Mouse (Mus musculus) gastrocnemius, adult 18-20 months (tissue): Measurements from ENCODE around the gene Inpp5a. TPM values are rescaled to one million over a fixed set of nuclear protein-coding genes. Genes with fewer than 3 reads are reported as not detected.

Experiments
- DNase-seq: peaks from one replicate; pipeline ENCODE4 v3.0.0; 2021; ENCODE audit warnings: low spot score
- long read RNA-seq, 2 experiments: library from polyadenylated mRNA; stranded (forward); transcript quantifications; one replicate each; pipeline ENCODE4 v2.0.0; 2021
- total RNA-seq, 2 experiments: library from RNA; stranded (reverse); gene quantifications; 2 replicates each; pipeline ENCODE4 v1.2.3; 2021

Gene Inpp5a
- total RNA-seq: 10 to 100 TPM; 77.1 to 92.8 TPM
- long read RNA-seq, experiment 1, transcript Inpp5a-203 (16 exons, 2,826 nt): major isoform, 178 of 204 reads
- long read RNA-seq, experiment 1, transcript Inpp5a-201 (16 exons, 2,774 nt): minor isoform, 6 of 204 reads
- long read RNA-seq, experiment 1, partial matches to known transcripts: 11 of 204 reads
- long read RNA-seq, experiment 1, other reads (novel, unspliced or antisense): 9 of 204 reads
- long read RNA-seq, experiment 2, transcript Inpp5a-203 (16 exons, 2,826 nt): major isoform, 121 of 136 reads
- long read RNA-seq, experiment 2, partial matches to known transcripts: 4 of 136 reads
- long read RNA-seq, experiment 2, other reads (novel, unspliced or antisense): 11 of 136 reads

DNA sequence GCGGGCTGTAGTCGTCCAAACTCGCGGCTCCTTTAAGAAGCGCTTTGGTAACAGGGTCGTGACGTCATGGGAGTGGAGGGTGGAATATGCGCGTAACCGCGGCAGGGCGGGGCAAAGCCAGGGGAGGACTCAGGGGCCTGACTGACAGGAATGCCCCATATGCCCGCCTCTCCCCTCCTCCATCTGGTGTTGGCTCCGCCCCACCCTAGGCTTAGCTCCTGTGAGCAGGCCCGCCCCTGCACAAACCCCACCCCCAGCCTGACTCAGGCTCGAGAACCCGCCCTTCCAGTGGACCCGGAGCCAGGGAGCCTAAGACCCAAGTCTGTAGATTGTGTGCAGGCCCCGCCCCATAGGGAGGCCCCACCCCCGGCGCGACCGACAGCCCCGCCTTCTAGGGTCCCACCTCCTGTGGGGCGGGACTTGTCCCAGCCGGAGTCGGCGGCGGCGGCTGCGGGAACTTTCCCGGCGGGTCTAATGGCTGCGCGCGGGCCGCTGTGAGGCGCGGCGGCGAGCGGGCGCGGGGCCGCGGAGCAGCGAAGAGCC, at the start of gene Inpp5a:
Gene Inpp5a, plus strand, starts transcription at position 440 of the 543 bp plus-strand sequence.
- DNase-seq: peak; percentile 99

DNA sequence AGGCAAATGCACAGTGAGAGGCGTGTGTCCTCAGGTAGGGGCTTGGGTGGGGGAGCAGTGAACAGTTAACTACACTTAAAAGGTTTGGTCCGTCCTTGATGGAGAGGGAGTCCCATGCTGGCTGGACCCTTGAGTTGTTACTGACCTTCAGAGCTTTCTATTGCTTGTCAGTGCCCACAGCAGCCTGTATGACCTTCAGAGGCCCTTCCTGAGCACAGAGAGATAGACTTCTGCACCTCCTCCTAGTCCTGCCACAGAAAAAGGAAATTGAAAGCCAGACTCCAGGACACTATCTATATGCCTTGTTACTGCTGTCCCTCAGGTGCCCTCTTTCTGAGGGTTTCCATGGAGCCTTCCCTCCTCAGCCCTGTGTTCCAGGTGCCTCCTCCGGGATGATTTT, 49.7 kb upstream of the Inpp5a start:
- DNase-seq: no peak

DNA sequence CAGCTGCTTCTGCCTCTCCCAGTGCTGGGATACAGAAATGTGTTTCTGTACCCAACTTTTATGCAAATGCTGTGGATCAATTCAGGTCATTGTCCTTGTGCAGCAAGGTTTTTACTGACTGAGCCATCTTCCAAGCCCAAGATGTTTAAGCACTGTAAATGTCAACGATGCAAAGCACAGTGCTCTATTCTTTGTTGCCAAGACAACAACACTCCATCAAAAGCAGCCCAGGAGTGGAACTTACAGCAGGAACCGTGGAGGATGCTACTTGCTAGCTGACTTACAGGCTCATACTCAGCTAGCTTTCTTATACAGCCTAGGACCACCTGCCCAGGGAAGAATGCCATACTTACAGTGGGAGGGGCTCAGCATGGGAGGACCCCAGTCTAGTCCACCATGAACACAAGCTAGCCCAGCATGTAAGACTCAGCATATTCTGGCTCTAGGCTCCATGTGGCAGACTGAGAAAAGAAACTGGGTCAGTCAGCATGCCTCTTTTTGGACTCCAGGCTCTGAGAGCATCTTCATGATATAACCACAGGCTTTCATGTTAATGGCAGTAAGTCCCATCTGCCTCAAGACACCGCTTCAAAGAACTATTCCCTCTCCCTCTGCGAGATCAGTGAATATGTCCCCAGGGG, 47.8 kb upstream of the Inpp5a start:
- no peak for DNase-seq

DNA sequence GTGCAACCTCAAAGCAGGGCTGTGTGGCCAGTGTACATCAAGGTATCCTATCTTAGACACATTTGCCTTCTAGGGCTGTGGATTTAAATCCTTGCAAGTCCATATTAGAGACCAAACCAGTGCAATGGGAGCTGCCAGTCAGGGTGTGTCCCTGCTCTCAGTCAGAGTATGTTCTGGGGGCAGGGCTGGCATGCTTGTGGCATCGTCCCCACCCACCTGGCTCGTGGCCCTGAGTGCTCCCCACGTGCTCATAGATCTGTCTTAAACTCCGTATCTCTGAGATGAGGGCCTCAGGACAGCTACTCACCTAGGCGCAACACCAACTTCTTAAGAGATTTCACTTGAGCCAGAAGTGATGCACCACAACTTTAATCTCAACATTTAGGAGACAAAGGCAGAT, 46.1 kb upstream of the Inpp5a start:
- no peak for DNase-seq

DNA sequence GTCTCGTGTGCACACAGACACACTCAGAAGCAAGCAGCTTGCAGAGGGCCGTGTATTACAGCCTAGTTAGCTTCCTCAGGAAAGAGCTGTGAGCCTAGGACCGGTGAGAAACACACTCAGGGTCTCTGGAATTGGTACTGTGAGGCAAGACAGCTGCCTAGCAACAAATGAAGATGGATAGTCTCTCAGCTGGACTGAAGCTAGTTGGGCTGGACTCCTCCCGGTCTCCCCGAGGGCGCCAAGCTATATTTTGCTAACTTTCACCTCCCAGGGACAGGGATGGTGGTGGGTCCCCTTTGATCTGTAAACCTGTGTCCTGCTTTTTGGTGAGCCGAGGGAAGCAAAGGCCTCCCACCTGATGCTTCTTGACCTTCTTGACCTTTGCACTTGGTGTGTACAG, 41.9 kb upstream of the Inpp5a start:
- DNase-seq: no peak

DNA sequence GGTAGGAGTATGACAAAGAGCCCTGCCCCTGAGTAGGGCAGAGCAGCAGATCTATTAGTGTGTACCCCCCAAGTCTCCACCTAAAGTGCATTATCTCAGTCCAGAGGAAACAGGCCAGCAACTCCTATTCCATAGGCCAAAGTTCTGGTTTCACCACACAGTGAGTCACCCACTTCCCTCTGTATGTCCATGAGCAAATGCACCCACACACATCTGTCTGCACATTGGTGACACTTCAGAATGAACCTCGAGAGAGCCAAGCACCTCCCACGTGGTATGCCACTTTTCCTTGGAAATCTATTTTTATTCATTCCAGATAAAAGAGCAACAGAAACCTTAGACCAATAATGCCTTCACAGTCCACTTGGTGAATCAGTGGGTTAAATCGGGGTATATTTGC, 38.3 kb upstream of the Inpp5a start:
- no peak for DNase-seq

DNA sequence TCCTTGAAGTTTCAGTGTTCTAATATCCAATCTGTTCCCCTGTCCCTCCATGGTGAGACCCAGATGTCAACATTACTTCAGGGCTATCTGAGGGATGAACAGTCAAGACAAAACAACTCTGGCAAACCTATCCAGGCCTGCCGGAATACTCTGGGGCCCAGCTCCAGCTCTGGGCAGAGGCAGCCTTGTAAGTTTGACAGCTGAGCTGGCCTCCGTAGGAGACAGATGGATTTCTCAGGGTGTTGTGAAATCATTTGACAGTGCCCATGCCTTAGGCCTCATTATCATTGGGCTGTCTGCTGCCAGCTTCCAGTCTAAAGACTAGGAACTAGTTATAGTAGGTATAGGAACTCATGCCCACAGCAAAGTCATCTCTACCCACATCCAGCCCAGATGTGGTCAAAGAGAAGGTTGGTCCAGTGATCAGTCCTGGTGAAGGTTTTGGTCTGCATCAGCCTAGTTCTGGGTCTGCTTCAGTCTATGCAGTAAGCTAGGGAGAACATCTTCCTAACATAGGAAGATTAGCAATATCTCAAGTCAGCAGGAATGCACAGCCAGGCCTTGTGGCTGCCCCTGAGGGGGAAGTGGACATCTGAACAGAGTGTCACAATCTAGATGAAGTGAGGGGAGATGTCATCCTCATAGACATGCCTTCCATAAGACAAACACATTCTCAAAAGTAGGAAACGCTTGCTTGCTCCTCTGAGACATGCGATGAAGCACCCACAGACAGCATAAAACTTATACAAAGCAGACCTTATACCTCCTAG, 34.4 kb upstream of the Inpp5a start:
- peak; percentile 33 for DNase-seq

DNA sequence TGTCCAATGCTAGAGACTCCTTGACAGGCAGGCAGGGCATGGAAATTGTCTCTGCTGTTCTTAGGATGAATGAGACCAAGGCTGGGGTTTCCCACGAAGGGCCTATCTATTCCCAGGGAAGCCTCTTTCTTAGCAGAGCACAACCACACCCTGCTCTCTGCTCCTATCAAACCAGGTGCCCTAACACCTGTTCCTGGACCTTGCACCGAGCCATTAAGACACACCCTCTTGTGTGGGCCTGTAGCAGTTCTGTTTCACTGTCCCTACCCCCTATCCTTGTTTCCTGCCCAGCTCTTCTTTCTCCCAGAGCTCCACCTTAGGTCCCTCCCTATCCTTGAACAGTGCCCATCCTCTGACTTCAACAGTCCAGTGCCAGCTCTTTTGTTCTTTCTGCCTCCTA, 31.9 kb upstream of the Inpp5a start:
- no peak for DNase-seq

DNA sequence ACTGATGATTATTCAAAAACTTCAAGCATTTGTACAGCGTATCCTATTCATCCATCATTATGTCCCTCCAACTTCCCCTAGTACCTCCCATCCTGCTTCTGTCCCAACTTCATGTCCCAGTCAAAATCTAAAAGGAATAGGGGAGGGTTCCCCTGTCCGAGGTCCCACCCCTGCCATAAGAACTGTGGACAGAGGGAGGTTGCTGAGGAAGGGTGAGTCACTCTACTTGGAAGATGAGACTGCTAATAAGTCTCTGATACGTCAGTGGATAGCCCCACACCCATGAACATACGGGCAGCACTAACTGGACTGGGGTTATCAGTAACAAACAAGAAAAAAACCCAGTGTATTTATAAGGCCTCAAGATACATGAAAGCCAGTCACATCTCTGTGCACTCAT, 29.0 kb upstream of the Inpp5a start:
- no peak for DNase-seq

DNA sequence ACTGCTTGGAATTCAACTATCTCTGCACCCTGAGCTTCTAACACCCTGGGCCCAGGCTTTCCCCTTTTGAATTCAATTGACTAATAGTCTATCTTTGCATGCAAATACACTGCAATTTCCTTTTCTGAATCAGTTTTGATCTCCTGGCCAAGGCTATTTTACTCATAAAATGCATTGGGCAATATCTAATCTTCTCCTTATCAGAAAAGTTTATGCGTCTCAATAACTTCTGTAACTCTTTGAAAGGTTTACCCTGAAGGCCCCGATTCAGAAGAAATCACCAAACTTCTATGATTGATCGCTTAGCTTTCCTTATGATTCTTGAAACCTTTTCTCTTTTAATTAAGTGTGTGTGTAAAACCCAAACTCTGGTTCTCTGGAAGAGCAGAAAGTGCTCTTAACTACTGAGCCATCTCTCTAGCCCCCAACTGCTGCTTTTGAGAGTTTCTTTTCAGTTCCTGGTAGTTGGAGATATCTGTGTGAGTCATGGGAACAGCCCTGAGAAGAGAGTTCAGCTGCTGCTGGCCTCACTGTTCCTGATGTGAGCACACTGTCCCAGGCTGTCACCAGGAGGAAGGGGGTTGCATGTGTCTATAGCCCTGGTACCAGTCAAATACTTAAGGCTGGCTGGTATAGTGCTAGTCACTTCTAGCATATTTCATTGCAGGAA, 27.9 kb upstream of the Inpp5a start:
- DNase-seq: no peak

DNA sequence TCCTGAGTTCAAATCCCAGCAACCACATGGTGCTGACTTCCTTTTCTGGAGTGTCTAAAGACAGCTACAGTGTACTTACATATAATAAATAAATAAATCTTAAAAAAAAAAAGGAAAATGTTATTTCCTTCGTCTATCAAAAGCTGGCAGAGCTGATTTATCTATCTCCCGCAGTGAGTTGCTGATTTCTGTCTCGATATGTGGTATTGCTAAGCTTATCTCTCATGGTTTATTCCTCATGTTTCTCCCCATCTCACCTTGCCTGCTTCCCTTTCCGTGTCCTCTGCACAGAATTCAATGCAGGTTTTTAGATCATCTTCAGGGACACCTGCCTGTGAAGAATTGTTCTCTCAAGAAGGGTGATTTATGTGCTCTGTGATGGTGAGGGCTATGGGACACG, 27.1 kb upstream of the Inpp5a start:
- DNase-seq: no peak

DNA sequence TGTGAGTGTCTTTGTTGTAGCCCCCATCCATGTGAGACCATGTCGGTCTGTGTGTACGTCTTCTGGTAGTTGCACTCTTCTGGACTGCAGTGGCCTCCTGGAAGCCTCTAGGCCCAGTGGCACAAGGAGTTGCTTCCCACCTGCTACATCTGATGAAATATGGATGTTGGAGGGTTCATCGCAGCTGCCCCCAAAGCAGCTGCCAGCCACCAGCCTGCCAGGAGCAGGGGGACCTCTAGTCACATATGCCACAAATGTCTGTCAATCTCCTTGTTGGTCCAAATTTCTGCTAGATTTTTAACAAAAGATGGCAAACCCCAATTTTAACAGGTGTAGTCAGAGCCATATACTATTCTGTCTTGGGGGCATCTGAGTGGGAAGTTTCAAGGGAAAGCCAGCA, 26.4 kb upstream of the Inpp5a start:
- no peak for DNase-seq

DNA sequence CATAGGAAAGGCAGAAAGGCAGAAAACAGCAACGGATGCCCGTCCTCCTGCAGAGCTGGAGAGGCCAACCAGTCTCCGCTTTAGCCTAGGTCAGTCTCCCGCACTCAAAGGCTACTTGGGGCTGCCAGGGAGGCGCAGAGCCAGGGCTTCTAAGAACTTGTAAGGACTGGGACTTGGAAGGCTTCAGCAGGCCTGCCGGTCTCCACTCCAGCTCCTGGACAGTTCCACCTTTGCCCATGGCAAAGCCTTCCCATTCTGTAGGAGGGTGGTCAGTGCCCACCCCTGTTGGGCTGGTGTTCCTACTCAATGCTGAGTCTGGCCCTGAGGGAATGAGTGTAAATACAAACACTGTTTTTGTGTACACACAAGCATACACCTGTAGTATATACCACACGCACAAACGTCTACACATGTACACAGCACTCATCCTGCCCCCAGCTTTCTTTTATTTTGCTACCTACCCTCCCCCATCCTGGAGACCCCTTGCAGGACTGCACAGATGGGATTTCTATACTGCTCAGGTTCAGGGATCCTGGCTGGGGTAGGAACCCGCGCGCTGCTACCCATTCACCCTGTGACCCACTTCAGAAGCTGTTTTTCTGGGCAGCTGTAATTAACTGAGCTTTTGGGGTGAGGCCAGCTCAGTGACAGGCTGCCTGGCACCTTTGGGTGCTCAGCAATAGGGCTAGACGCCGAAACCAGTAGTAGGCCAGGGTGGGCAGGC, 25.5 kb upstream of the Inpp5a start:
- DNase-seq: peak; percentile 70

DNA sequence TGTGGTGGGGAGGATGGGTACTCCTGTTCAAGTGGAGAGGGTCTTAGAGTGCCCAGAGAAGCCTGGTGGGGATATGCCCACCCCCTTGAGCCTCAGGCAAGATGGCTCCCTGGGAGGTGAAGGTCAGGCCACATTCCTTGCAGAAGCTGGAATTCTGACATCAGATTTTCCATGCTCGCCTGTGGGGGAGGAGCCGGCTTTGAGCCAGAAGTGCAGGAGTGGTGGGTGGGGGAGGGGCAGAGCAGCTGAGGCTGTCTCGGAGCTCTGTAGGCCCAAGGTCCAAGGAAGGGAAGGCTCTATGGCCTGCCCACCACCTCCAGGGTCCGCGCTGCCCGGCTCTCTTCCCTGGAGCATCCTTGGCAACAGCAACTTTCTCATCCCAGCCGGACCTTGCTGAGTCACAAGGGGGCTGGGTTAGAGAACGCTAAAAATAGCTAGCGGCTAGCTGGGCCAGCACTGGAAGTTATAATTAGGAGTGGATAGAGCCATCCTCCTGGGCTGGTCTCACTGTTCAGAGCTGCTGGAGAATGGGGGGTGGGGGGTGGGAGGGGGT, 24.8 kb upstream of the Inpp5a start:
- DNase-seq: peak; percentile 86

DNA sequence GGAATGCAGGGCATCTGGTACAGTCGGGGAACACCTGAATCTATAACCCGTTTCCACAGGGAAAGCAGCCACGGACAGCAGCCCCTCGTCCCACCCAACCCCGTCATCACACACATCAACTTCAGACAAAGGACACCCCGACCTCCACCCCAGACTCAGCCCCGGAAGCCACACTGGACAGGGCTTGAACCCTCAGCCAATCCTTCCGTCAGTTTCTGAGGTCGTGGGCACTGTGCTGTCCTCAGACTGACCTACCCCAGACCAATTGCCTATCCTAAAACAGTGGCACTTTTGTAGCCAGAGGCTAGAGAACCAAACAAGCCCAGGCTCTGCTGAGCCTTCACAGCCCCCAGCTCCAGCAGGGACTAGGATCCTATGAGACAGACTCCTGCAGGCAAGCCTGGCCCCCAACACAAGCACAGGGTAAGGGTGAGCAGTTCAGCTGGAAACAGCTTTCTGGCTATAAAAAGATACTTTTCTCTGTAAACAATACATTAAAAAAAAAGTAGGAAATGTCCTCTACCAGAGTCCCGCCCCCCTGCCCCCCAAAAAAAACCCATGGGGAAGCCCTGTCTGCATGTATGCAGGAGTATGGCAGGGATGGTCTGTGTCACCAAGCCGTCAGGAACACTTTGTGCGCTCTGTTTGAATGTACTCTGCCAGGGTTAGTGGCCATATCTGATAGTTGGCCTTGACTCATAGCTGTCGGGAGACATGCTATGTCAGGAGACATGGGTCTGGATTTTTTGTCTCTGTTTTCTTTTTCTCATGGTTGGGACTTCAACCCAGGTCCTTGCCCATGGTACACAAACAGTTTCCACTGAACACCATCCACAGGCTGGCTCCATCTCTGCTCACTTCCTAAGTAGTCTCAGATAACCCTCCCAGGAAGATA, 23.7 kb upstream of the Inpp5a start:
- DNase-seq: no peak

DNA sequence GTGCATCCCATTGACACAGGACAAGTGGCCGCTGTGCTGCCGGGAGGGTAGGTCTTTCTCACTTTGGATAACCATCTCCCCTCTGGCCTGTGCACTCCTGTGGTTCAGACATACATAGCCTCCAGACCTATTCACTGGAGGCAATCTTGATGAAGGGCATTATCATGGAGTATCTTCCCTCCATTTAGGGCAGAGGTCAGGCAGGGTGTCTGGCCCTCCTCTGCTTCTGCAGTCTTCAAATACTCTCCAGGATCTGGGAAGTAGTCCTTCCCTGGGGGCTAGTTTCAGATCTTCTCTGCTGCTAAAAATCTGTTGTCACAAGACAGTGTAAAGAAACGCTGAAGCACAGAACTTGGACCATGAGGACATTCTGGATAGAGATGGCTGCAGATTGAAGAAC, 22.8 kb upstream of the Inpp5a start:
- DNase-seq: no peak

DNA sequence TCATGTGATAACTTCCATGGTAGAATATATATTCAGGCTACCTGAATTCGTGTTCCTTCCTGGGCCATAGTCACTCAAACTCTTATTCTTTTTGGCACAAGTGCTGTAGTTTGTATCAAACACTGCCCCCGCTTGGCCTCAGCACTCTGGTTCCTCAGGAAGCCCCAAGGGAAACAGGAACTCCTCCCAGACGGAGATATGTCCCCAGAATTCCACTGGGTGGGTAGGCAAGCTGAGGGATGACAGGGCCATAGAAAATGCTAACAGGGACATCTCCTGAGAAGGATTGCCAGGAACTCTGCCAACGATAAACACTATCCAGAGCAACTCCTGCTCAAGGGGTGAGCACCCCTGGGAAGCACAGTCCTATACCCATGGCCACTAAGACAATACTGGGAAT, 22.4 kb upstream of the Inpp5a start:
- no peak for DNase-seq

DNA sequence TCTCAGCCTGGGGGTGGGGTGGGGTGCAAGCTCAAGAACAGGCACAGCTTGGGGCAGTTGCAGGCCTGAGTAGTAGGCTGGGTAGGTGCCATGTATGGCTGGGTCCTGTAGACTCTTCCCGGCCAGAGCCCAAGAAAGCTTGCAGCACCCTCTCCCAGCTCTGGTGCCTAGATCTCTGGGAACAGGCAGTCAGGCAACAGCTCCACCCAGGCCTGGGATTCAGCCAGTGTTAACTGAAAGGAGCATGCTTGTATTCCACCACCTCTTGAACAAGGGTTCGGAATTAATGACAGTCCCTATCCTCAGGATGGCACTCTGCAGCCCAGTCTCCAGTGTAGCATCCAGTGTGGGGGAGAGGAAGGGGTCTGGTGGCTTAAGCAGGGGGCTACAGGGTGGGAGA, 20.7 kb upstream of the Inpp5a start:
- DNase-seq: no peak

DNA sequence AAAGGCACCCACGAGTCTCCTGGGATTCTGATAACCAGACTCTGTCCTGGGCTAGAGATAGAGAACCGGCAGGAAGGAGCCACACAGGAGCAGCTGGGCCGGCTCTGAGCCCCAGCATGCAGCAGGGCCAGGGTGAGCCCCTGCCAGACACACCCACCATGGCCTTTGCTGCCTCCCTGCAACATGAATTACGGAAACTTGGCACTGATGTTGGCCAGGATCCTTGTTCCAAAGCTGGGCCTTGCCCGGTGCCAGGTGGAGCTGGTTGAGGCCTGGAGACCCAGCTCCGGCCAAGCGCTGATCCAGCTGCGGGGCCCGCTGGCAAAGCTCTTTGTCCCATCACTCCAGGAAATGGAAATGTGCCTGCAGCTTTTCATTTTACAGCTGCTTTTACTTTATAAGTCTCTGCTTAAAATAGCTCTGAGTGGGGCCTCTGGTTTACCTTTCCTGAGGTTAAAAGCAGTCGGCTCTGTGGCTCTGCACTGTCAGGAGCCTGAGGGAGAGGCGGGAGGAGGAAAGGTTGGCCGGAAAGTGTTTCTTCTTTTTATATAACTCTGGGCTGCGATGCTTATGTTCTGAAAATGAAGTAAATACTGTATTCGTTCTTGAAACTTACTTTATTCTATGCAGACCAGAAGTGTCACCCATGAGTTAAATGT, 20.1 kb upstream of the Inpp5a start:
- peak; percentile 89 for DNase-seq
